Mouse (Mus musculus) small intestine, adult 2 months (tissue): ENCODE measurements at regions not wholly inside any gene's neighbourhood (a gene's known extent, or its start where the extent isn't known, plus 50 kb on each side); places are given as distances from the start of the nearest gene placed in this dataset.

Source experiments
- H3K27ac ChIP-seq: fragments of 200-500 bp; 2 replicates; pipeline ENCODE4 v1.5.1; 2012; ENCODE audit warnings: low read depth, low read length, control low read depth, inconsistent platforms; ENCODE audit not compliant: insufficient read depth
- H3K27me3 ChIP-seq: fragments of 200-500 bp; 2 replicates; pipeline ENCODE4 v1.6.1; 2012; ENCODE audit warnings: mild to moderate bottlenecking, moderate library complexity, low read length, inconsistent platforms; ENCODE audit not compliant: control insufficient read depth, insufficient read depth
- H3K36me3 ChIP-seq: fragments of 200-500 bp; 2 replicates; pipeline ENCODE4 v1.6.1; 2012; ENCODE audit warnings: mild to moderate bottlenecking, low read length, control low read depth, inconsistent platforms; ENCODE audit not compliant: control insufficient read depth, insufficient read depth
- H3K4me1 ChIP-seq: fragments of 200-500 bp; 2 replicates; pipeline ENCODE4 v1.6.1; 2012; ENCODE audit warnings: low read length, inconsistent platforms, mixed read lengths; ENCODE audit not compliant: control insufficient read depth, insufficient read depth, insufficient read length
- H3K4me3 ChIP-seq: fragments of 200-500 bp; 2 replicates; pipeline ENCODE4 v1.5.1; 2012; ENCODE audit warnings: low read depth, mild to moderate bottlenecking, control low read depth, inconsistent platforms, low read length, moderate library complexity
- CTCF ChIP-seq: fragments of 200-500 bp; IDR thresholded peaks from 2 replicates; pipeline ENCODE4 v1.5.1; 2012; ENCODE audit warnings: low read depth, mild to moderate bottlenecking, control low read depth, inconsistent platforms, low read length, moderate library complexity, mixed read lengths; ENCODE audit not compliant: insufficient replicate concordance, insufficient read length; ENCODE audit errors: extremely low read depth
- POLR2A ChIP-seq: fragments of 200-500 bp; IDR thresholded peaks from 2 replicates; pipeline ENCODE4 v1.6.1; 2012; ENCODE audit warnings: low read depth, mild to moderate bottlenecking, control low read depth, inconsistent platforms, low read length, moderate library complexity
- WGBS: fragments of 180-500 bp; shearing (Covaris S2); methylation state at CpG from one replicate; pipeline ENCODE4 v1.1.7; 2018; 5-methylcytosine and 5-hydroxymethylcytosine counted together

GRCm38 (mm10) chr4:149832446-149833101, 58.5 kb upstream of the Slc25a33 start:
- Histone ChIP-seq H3K27ac (no peak overlapping the region), H3K4me3 (no peak overlapping the region), H3K4me1 (no peaks in the 10 kb centered on the region), H3K36me3 (no peaks in the 10 kb centered on the region), H3K27me3 (no peaks in the 10 kb centered on the region)
- TF ChIP-seq CTCF: no peak
- no peak for TF ChIP-seq POLR2A
- WGBS: 23% methylated on average over 10 of the region's 10 CpGs

- no peak overlapping the region for H3K27ac ChIP-seq
- no peaks in the 10 kb centered on the region for H3K4me1 ChIP-seq
- no peaks in the 10 kb centered on the region for H3K36me3 ChIP-seq
- H3K4me3 ChIP-seq: no peak overlapping the region
- no peaks in the 10 kb centered on the region for H3K27me3 ChIP-seq
- 75% methylated on average over 20 of the region's 20 CpGs for WGBS
- TF ChIP-seq CTCF (no peak), POLR2A (no peak)
Measured at GRCm38 (mm10) chr4:149830551-149831192, 56.6 kb upstream of the Slc25a33 start.

- WGBS: 91% methylated on average over 4 of the region's 4 CpGs
Measured at GRCm38 (mm10) chr4:149829964-149830363, 55.9 kb upstream of the Slc25a33 start.

DNA sequence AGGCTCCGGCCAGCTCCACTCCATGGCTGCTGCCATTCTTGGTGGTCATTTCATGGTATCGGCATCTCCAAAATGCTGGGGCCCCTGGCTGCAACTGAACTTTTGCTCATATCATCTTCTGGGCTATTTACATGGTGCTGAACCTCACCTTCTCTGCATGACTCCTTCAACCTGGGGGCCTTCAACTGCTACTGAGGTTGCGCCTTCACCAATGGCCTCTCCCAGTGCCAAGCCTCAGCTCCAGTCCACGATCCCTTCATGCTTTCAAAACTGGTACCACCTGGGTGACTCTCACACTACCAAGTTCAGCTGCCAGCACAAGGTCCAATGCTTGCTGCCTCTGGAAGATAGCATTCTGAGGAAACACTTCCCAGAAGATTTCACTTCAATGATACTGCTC, 53.7 kb upstream of the Slc25a33 start:
- H3K27ac ChIP-seq: no peak overlapping the region
- TF ChIP-seq POLR2A: no peak
- no peak for TF ChIP-seq CTCF
- no peaks in the 10 kb centered on the region for H3K36me3 ChIP-seq
- H3K4me3 ChIP-seq: no peak overlapping the region
- H3K4me1 ChIP-seq: no peaks in the 10 kb centered on the region
- H3K27me3 ChIP-seq: no peaks in the 10 kb centered on the region
- WGBS: 96% methylated on average over 4 of the region's 4 CpGs

More at GRCm38 (mm10) chr4:149829964-149830363, 55.9 kb upstream of the Slc25a33 start:
- H3K27me3 ChIP-seq: no peaks in the 10 kb centered on the region
- H3K27ac ChIP-seq: no peak overlapping the region
- H3K4me1 ChIP-seq: no peaks in the 10 kb centered on the region
- no peaks in the 10 kb centered on the region for H3K36me3 ChIP-seq
- no peak overlapping the region for H3K4me3 ChIP-seq
- TF ChIP-seq CTCF: no peak
- TF ChIP-seq POLR2A: no peak
